Mouse (Mus musculus): ENCODE results near the gene Slc12a5. TPM values are rescaled to one million over a fixed set of nuclear protein-coding genes. Genes with fewer than 3 reads are reported as not detected.

Slc12a5 gene
- polyA plus RNA-seq, 1 experiment from 2014 or later: 57.7 TPM

- ATAC-seq: no peak
- H3K4me2 ChIP-seq (ENCODE audit: low read length): no peak within 1 kb of the TSS
- peaks cover 17% of the 10 kb centered on the region for H3K4me1 ChIP-seq (ENCODE audit: control insufficient read depth, insufficient read depth, low read length)
- no peaks in the 10 kb centered on the region for H3K36me3 ChIP-seq (ENCODE audit: control insufficient read depth, insufficient read depth, low read length)
- peak within 1 kb of the TSS; percentile 69 for H3K27ac ChIP-seq (ENCODE audit: low read length)
- 22% methylated on average over 10 of the region's 10 CpGs for WGBS
- H3K9ac ChIP-seq (ENCODE audit: low read depth, low read length): no peak within 1 kb of the TSS
- no peaks in the 10 kb centered on the region for H3K9me3 ChIP-seq (replicated peaks; ENCODE audit: control insufficient read depth, low read length, poor library complexity, severe bottlenecking)
- no peaks in the 10 kb centered on the region for H3K27me3 ChIP-seq (ENCODE audit: control insufficient read depth, insufficient read depth, low read depth, low read length)
- no peak within 1 kb of the TSS for H3K4me3 ChIP-seq (ENCODE audit: low read depth, low read length)
These were observed 20.3 kb upstream of the Slc12a5 start, which contains the start of gene Mmp9 for GRCm38 (mm10) chr2:164940140-164940830. TSS of gene Mmp9 (plus strand) at chr2:164940780.

GRCm38 (mm10) chr2:164942692-164943290 is 17.8 kb upstream of the Slc12a5 start:
- peaks cover 17% of the 10 kb centered on the region for H3K4me1 ChIP-seq (ENCODE audit: control insufficient read depth, insufficient read depth, low read length)
- H3K4me3 ChIP-seq (ENCODE audit: low read depth, low read length): no peak overlapping the region
- H3K36me3 ChIP-seq (ENCODE audit: control insufficient read depth, insufficient read depth, low read length): no peaks in the 10 kb centered on the region
- H3K9ac ChIP-seq (ENCODE audit: low read depth, low read length): no peak overlapping the region
- no peak overlapping the region for H3K27ac ChIP-seq (ENCODE audit: low read length)
- ATAC-seq: no peak
- 16% methylated on average over 5 of the region's 5 CpGs for WGBS
- H3K27me3 ChIP-seq (ENCODE audit: control insufficient read depth, insufficient read depth, low read depth, low read length): peaks cover 4% of the 10 kb centered on the region; the same call in 1 of the 2 replicates
- H3K4me2 ChIP-seq (ENCODE audit: low read length): no peak overlapping the region
- H3K9me3 ChIP-seq (replicated peaks; ENCODE audit: control insufficient read depth, low read length, poor library complexity, severe bottlenecking): no peaks in the 10 kb centered on the region

- Histone ChIP-seq H3K4me2 (ENCODE audit: low read length) (no peak overlapping the region), H3K36me3 (ENCODE audit: control insufficient read depth, insufficient read depth, low read length) (no peaks in the 10 kb centered on the region), H3K27ac (ENCODE audit: low read length) (no peak overlapping the region), H3K27me3 (ENCODE audit: control insufficient read depth, insufficient read depth, low read depth, low read length) (peaks cover 37% of the 10 kb centered on the region), H3K4me1 (ENCODE audit: control insufficient read depth, insufficient read depth, low read length) (peaks cover 7% of the 10 kb centered on the region), H3K4me3 (ENCODE audit: low read depth, low read length) (no peak overlapping the region), H3K9ac (ENCODE audit: low read depth, low read length) (0 out of 2 replicates have a peak overlapping the region, but pooled peaks have one; percentile 13), H3K9me3 (replicated peaks; ENCODE audit: control insufficient read depth, low read length, poor library complexity, severe bottlenecking) (no peaks in the 10 kb centered on the region)
- ATAC-seq: no peak
- WGBS: 19% methylated on average over 4 of the region's 4 CpGs
These were observed 13.1 kb upstream of the Slc12a5 start for GRCm38 (mm10) chr2:164947506-164947905.

- Histone ChIP-seq H3K9me3 (replicated peaks; ENCODE audit: control insufficient read depth, low read length, poor library complexity, severe bottlenecking) (no peaks in the 10 kb centered on the region), H3K4me3 (ENCODE audit: low read depth, low read length) (no peak overlapping the region), H3K36me3 (ENCODE audit: control insufficient read depth, insufficient read depth, low read length) (no peaks in the 10 kb centered on the region), H3K4me1 (ENCODE audit: control insufficient read depth, insufficient read depth, low read length) (peaks cover 10% of the 10 kb centered on the region), H3K4me2 (ENCODE audit: low read length) (no peak overlapping the region), H3K27ac (ENCODE audit: low read length) (no peak overlapping the region), H3K27me3 (ENCODE audit: control insufficient read depth, insufficient read depth, low read depth, low read length) (peaks cover 37% of the 10 kb centered on the region), H3K9ac (ENCODE audit: low read depth, low read length) (peak overlapping the region; percentile 18; the same call in 1 of the 2 replicates)
- no peak for ATAC-seq
- 10% methylated on average over 7 of the region's 7 CpGs for whole genome bisulfite sequencing
These were observed 12.7 kb upstream of the Slc12a5 start for GRCm38 (mm10) chr2:164947930-164948329.

- peak overlapping the region; percentile 3; the same call in 1 of the 2 replicates for H3K4me3 ChIP-seq (ENCODE audit: low read depth, low read length)
- WGBS: 5% methylated on average over 25 of the region's 25 CpGs
- H3K4me1 ChIP-seq (ENCODE audit: control insufficient read depth, insufficient read depth, low read length): peaks cover 15% of the 10 kb centered on the region
- peak overlapping the region; percentile 42 for H3K4me2 ChIP-seq (ENCODE audit: low read length)
- H3K9ac ChIP-seq (ENCODE audit: low read depth, low read length): no peak overlapping the region
- ATAC-seq: no peak
- H3K27ac ChIP-seq (ENCODE audit: low read length): no peak overlapping the region
- peaks cover 37% of the 10 kb centered on the region for H3K27me3 ChIP-seq (ENCODE audit: control insufficient read depth, insufficient read depth, low read depth, low read length)
- no peaks in the 10 kb centered on the region for H3K9me3 ChIP-seq (replicated peaks; ENCODE audit: control insufficient read depth, low read length, poor library complexity, severe bottlenecking)
- no peaks in the 10 kb centered on the region for H3K36me3 ChIP-seq (ENCODE audit: control insufficient read depth, insufficient read depth, low read length)
These were observed 11.6 kb upstream of the Slc12a5 start for GRCm38 (mm10) chr2:164948962-164949361.

GRCm38 (mm10) chr2:164950501-164950900 is 10.1 kb upstream of the Slc12a5 start:
- Histone ChIP-seq H3K4me1 (ENCODE audit: control insufficient read depth, insufficient read depth, low read length) (peaks cover 15% of the 10 kb centered on the region), H3K9me3 (replicated peaks; ENCODE audit: control insufficient read depth, low read length, poor library complexity, severe bottlenecking) (no peaks in the 10 kb centered on the region), H3K36me3 (ENCODE audit: control insufficient read depth, insufficient read depth, low read length) (no peaks in the 10 kb centered on the region), H3K9ac (ENCODE audit: low read depth, low read length) (no peak overlapping the region), H3K4me3 (ENCODE audit: low read depth, low read length) (no peak overlapping the region), H3K4me2 (ENCODE audit: low read length) (no peak overlapping the region), H3K27me3 (ENCODE audit: control insufficient read depth, insufficient read depth, low read depth, low read length) (peaks cover 37% of the 10 kb centered on the region), H3K27ac (ENCODE audit: low read length) (no peak overlapping the region)
- 24% methylated on average over 13 of the region's 13 CpGs for WGBS
- ATAC-seq: no peak

- Histone ChIP-seq H3K27ac (ENCODE audit: low read length) (no peak overlapping the region), H3K27me3 (ENCODE audit: control insufficient read depth, insufficient read depth, low read depth, low read length) (peaks cover 36% of the 10 kb centered on the region), H3K4me3 (ENCODE audit: low read depth, low read length) (no peak overlapping the region), H3K9ac (ENCODE audit: low read depth, low read length) (no peak overlapping the region), H3K4me1 (ENCODE audit: control insufficient read depth, insufficient read depth, low read length) (peaks cover 15% of the 10 kb centered on the region), H3K36me3 (ENCODE audit: control insufficient read depth, insufficient read depth, low read length) (no peaks in the 10 kb centered on the region), H3K9me3 (replicated peaks; ENCODE audit: control insufficient read depth, low read length, poor library complexity, severe bottlenecking) (no peaks in the 10 kb centered on the region; the same call in 1 of the 2 replicates), H3K4me2 (ENCODE audit: low read length) (no peak overlapping the region)
- WGBS: 81% methylated on average over 4 of the region's 4 CpGs
- ATAC-seq: no peak
These were observed 8.9 kb upstream of the Slc12a5 start for GRCm38 (mm10) chr2:164951745-164952144.

GRCm38 (mm10) chr2:164952448-164952847 is 8.2 kb upstream of the Slc12a5 start:
- Histone ChIP-seq H3K27me3 (ENCODE audit: control insufficient read depth, insufficient read depth, low read depth, low read length) (peaks cover 33% of the 10 kb centered on the region), H3K9me3 (replicated peaks; ENCODE audit: control insufficient read depth, low read length, poor library complexity, severe bottlenecking) (no peaks in the 10 kb centered on the region; the same call in 1 of the 2 replicates), H3K4me3 (ENCODE audit: low read depth, low read length) (no peak overlapping the region), H3K4me1 (ENCODE audit: control insufficient read depth, insufficient read depth, low read length) (peaks cover 15% of the 10 kb centered on the region), H3K4me2 (ENCODE audit: low read length) (no peak overlapping the region), H3K27ac (ENCODE audit: low read length) (no peak overlapping the region), H3K36me3 (ENCODE audit: control insufficient read depth, insufficient read depth, low read length) (no peaks in the 10 kb centered on the region), H3K9ac (ENCODE audit: low read depth, low read length) (no peak overlapping the region)
- WGBS: 41% methylated on average over 13 of the region's 13 CpGs
- no peak for ATAC-seq

GRCm38 (mm10) chr2:164953224-164953623 is 7.4 kb upstream of the Slc12a5 start:
- Histone ChIP-seq H3K9me3 (replicated peaks; ENCODE audit: control insufficient read depth, low read length, poor library complexity, severe bottlenecking) (no peaks in the 10 kb centered on the region; the same call in 1 of the 2 replicates), H3K27ac (ENCODE audit: low read length) (no peak overlapping the region), H3K4me3 (ENCODE audit: low read depth, low read length) (no peak overlapping the region), H3K36me3 (ENCODE audit: control insufficient read depth, insufficient read depth, low read length) (no peaks in the 10 kb centered on the region), H3K9ac (ENCODE audit: low read depth, low read length) (0 out of 2 replicates have a peak overlapping the region, but pooled peaks have one; percentile 4), H3K4me2 (ENCODE audit: low read length) (peak overlapping the region; percentile 40), H3K4me1 (ENCODE audit: control insufficient read depth, insufficient read depth, low read length) (peaks cover 13% of the 10 kb centered on the region), H3K27me3 (ENCODE audit: control insufficient read depth, insufficient read depth, low read depth, low read length) (peaks cover 33% of the 10 kb centered on the region)
- peak; percentile 57 for ATAC-seq
- 1% methylated on average over 21 of the region's 21 CpGs for WGBS
